Mouse (Mus musculus): ENCODE measurements around the gene Lmnb2.

The Lmnb2 gene

DNA sequence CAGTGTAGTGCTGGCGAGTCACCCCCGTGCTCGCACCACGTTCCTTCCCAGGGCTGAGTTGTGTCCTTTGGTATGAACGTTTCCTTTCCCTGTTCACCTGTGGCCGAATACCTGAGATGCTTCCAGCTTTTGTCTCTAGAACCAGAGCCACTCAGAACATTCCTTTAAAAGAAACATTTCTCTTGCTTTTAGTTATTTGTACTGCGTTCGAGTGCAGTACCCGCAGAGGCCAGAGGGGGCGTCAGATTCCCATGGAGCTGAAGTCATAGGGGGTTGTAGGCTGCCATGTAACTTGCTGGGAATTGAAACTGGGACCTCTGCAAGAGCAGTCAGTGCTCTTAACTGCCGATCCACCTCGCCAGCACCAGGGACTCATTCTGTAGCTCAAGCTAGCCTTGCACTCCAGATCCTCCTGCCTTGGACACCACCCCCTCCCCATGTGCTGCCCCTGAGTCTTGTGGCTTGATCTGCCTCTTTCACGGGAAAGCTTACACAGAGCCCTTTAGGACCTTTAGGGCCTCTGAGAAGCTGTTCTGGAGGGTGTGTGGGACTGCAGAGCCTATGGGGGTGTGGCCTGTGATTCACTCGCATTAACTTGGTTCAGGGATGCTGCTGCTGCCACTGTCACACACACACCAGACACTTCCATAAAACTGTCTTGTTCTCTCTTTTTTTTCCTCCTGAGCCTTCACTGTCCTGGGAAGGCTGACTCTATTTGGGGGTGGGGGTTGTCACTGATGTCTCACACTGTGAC is 28.8 kb upstream of the Lmnb2 start:
- DNase-seq = no peak

DNA sequence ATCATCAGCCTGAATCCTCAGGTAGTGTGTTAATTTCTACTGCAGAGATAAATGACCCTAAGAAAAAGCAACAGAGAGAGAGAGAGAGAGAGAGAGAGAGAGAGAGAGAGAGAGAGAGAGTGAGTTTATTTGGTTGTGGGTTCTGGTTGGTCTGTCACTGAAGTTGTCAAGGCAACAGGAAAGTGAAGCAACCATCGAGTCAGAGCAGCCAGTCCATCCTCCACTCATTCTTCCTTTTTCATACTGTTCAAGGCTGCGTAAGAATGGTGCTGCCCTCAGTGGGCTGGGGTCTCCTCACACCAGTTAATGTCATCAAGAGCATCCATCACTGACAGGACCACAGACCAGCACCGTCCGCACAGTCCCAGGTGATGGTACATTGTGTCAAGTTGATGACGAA is 26.2 kb upstream of the Lmnb2 start:
- DNase-seq = no peak

DNA sequence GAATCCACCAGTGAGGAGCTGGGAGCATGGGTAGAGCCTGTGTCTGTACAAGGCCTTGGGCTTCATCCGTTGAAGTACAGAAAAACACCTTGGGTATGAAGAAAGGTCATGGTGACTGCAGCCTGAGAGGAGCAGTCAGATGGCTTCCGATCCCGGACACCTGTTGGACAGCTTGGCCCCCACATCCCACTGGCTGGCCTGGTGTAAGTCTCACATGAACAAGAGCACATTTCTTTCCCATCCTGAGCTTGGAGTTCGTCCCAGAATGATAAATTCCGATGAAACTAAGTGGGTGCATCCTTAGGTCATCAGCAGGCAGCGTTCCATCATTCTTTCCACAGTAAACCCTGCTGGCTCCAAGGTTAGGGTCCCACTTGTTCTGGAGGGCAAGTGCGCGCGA is 25.7 kb upstream of the Lmnb2 start:
- no peak for DNase-seq

DNA sequence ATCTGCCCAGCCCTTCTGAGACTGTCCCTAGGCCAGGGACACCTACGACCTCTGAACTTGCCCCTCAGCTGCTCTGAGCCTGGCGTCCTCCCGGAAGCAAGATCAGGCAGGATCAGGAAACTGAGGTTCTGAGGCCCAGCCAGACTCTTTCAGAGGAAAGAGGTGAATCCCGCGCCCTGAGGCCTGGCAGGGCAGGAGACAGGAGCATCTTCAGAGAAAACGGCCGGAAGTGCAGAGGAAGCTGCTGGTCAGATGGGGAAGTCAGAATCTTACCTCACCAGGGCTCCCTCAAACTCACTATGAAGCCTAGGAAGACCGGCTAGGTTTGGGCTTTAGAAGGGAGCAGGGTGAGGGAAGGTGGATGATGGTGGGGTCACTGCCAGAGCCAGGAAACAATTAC is 24.9 kb upstream of the Lmnb2 start:
- no peak for DNase-seq

DNA sequence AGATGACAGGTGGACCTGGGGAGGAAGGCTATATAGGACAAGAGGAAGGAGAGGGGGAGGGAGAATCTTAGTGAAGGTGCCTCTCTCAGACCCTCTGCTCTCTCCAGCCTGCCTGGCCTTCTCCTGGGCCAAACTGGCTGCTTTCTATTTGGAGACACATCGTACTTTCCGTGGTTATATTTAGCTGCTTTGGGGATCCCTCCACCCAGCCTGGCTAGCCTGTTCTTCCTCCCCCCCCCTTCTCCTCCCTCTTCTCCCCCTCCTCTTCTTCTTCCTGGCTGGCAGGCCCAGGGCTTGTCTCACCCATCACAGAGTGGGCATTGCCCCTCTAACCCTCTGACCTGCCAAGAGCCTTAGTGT is 22.9 kb upstream of the Lmnb2 start:
- no peak for DNase-seq

DNA sequence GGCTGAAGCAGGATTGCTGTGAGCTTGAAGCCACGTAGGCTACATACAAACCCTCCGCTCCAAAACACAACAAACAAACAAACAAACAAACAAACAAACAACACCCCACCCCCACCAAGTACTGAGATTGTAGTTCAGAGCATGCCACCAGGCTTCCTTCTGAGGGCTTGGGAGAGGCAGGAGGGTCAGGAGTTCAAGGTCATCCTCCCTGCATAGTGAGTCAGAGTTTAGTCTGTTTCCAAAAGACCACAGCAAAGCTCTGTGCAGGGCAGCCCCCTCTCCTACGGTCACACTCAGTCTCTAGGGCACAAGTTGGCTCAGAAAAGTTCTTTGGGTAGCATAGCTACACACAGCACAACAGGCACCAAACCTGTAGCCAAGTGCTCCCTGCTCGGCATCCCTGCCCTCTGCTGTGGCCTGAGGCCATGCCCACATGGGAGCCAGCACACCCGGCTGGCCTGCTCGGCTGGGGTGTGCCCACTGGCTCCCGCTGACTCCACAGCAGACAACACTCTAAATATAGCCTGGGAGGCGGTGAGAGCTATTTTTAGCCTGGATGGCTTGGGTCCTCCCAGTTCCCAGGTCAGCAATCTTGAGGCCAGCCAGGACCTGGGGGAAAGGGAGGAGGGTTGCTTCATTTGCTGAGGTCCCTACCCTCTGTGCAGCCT is 22.4 kb upstream of the Lmnb2 start:
- no peak for DNase-seq

DNA sequence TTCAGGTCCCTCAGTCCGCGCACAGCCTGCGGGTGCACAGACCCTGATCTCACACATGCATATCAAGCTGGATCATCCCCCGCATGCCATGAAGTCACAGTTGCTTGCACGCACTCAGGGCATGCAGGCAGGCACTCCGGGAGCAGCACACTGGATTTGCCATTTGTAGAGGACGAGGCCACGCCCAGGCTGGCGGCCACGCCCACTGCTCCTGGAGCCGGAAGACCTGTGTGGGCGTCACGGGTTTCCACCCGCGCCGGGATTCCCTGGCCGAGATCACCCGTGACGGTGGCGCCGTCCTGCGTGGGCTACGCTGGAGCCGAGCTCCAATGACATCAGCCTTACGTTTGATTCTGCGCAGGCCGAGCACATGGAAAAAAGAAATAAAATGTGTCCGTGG is 21.6 kb upstream of the Lmnb2 start:
- peak; percentile 65 to 81 for DNase-seq

DNA sequence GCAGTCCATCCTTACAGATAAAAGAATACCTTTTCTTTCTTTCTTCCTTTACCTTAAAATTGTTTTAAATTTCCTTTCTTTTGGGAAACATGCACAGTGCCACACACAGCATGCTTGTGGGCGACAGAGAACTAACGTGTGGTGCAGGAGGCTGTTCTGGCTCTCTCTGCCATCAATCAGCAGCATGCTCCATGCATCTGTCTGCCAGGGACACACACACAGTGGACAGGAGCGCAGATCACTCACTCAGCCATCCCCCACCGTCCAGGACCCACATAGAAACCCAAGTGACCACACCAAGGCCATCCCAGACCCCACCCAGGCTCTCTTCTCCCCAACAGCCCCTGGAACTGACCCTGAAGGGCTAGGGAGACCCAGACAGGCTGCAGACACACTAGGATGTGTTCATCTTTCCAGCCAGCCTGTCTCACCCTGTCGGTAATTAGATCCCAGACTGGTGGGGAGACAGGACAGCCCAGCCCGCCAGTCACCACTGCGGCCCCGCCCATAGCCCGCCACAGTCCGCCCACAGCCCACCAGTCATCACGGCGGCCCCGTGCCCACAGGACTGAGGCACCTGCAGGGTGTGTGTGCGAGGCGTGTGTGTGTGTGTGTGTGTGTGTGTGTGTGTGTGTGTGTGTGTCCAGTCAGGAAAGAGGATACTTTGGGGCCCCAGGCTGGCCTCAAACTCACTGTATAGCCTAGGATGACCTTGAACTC is 20.9 kb upstream of the Lmnb2 start:
- no peak for DNase-seq

DNA sequence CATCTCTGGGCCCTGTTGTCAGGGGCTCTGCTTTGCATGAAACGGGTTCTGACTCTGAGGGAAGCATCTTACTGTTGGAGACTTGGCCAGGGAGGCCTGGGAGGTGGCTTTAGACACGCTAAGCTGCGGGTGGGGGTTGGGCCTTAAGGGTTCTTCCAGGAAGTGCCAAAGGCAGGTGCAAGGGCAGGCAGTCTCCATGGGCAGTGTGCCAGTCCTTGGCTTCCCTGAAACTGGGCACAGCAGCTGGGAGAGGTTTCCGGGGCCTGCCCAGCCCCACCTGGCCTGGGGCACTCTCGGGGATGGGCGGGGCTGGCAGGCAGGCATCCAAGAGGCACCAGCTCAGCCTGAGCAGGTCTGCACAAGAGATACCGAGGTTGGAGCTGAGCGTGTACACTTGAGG is 19.6 kb upstream of the Lmnb2 start:
- peak in 1 of 2 experiments; percentile 31 for DNase-seq

DNA sequence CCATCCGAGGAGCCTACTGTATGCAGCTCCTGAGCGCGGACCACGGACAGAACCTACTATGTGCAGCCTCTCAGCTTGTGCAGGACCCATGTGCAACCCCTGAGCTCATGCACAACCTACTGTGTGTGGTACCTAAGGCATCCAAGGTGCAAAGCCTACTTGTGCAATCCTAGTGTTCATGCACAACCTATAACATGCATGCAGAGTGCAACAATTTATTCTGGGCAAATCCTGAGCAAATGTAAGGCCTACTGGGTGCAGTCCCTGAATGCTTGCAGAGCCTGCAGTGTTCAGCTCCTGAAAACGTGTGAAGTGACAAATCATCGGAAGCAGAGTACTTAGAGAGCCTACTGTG is 18.7 kb upstream of the Lmnb2 start:
- DNase-seq = no peak

DNA sequence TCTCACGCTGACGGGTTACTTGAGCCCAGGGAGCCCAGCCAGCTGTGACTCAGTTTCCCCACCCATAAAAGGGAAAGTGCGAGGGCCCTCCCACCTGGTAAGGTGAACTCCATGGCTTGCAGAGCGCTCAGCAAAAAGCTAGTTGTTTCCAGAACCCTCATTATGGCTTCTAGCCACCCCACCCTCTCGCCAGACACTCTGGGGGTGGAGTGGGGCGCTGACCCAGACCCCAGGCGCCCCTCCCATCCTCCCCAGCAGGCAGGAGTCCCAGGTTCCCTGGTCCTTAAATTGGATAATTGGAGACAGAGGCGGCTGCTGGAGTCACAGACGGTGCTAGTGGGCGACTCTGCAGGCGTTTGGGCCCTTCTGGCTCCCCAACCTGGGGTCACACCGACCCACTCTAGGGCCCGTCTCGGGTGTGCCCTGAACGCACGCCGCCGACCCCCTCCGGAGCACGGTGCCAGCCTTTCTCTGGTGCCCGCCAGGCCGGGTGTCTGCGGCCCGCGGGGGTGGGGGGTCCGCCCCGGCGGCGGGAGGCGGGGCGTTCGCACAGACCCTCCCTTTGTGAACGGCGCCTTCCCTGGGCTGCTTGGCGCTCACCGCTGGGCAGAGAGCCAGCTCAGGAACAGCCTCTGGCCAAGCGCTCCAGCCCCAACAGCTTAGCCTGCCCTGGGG is 18.2 kb upstream of the Lmnb2 start:
- no peak for DNase-seq

DNA sequence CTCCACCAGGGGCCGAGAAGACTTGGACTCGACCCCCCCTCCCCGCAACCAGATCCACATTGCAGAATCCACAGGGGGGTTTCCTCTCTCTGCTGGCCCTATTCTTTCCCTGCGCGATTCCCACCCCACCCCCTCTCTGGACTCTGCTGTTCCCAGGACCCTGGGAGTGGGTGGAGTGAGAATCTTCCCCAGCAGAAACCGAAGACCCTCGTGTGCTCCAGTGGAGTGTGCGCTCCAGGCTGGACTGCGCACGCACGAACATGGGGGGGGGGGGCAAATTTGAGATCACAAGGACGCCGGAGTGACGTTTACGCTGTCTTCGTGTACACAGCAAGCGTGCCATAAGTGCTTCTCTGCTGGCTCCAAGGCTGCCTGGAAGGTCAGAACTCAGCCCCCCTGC is 17.7 kb upstream of the Lmnb2 start:
- DNase-seq = no peak

DNA sequence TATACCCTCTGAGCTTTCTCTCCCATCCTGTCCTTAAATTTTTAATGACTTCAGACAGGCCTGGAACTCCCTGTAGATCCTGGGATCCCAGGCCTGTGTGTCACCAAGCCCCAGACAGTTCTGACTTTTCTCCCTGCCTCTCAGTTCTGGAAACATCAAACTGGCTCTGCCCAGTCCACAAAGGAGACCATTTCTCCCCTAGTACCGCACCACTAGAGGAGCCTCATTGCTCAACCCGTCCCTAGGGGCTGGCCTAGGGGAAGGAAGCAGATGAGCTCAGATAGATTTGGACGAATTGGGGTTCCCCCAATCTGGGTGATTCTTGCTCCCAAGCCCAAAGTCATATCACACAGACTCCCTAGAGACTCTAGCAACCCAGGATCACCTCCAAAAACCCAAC is 17.2 kb upstream of the Lmnb2 start:
- DNase-seq = no peak

DNA sequence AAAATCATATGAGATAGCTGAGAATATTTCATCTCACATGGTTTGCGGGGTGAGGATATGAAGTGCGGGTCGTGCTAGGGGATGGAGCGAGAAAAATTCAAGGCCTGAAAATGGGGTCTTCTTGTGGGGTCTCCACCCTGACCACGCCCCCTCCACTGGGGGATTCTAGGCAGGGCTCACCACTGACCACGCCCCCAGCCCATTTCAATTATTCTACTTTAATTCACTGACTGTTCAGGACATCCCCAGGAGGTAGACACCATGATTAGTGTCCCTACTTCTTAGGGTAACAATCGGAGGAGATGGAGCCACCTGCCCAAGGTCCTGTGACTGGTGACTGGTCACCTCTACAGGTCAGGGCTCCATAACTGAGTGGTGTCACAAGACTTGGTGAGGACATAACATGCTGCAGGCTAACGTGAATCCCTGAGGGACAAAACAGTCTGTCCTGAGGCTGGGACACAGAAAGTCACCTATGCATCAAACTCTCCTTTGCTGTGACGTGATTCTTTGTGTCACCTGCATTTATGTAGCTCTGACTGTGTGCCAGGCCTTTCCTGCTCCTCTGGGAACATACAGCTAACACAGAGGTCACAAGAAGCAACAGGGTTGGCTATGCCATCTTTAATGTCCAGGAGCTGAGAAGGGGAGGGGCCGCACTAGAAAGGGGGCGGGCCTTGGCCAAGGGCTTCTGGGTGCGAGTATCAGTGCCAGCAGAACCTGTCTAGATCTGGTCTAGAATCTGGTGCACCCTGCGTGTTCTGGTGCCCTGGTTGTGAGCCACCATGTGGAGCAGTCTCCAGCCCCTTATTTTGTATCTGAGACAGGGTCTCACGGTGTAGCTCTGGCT is 16.3 kb upstream of the Lmnb2 start:
- DNase-seq = no peak

DNA sequence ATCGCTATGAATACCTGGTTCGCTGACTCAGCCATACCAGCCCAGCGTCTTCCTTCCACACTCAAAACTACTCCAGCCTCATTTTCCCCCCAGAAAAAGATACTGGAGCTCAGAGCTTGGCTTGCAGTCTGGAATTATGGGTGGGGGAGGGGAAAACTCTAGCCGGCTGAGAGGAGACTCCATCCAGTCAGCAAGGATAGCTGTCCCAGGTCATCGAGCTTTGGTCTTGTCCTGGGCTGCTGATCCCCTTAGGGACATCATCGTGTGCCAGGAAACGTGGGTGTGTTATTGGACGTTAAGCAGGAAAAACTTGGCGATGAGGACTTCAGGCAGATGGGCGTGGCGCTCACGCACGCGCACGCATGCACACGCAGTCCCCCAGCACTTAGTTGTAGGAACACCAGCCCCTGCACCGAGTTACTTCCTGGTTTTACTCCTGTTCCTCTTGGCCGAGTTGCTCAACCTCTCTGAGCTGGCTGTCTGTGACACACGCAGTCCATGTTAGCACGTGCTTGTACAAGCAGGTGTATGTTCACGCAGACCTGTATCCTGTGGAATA is 15.5 kb upstream of the Lmnb2 start:
- DNase-seq = peak; percentile 32 to 49

DNA sequence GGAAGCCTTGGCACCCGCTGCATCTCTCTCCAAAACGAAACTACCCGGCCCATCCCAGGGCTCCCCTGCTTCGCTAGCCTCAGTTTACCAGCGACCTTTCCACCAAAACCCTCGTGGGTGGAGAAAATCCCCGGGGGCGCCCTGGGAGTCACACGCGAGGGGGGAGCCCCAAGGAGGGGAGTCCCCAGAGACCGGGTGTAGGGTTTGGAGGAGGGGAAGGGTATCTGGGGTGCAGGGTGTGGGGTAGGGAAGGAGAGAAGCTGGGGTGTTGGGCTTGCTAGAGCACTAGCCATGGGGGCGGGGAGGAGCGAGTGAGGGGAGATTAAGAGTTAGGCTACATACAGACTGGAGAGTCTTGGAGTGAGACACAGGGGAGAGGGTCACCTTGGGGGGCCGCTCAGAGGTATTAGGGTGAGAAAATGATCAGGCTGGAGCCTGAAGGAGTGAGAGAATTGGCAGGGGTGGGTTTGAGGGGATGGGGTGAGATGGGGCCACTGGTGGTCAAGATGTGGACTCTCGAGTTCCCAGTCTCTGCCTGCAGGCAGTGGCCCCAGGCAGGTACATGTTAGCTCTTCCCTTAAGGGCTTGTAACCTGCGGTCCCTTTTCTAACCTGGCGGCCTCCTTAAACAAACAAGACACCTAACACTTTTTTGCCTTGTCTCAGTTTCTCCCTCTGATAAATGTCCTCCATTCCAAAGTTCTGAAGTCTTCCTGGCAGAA is 14.8 kb upstream of the Lmnb2 start:
- no peak for DNase-seq

DNA sequence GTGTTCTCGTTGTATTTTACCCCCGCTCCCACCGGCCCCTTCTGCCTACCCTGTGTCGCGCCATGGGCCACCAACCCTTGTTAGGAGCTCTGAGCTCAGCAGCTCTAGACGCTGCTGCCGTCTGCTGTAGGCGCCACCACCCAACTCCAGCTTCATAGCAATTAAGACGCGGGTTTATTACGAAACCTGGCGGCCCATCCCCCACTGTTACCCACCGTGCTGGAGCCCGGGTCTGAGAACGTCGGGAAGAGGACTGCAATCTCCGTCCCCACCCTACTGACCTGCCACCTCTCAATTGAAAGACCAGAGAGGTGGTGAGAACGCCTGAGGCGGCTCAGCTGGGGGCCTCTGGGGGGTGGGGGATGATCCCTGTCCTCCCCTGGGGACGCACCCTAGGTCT is 14.2 kb upstream of the Lmnb2 start:
- no peak for DNase-seq

DNA sequence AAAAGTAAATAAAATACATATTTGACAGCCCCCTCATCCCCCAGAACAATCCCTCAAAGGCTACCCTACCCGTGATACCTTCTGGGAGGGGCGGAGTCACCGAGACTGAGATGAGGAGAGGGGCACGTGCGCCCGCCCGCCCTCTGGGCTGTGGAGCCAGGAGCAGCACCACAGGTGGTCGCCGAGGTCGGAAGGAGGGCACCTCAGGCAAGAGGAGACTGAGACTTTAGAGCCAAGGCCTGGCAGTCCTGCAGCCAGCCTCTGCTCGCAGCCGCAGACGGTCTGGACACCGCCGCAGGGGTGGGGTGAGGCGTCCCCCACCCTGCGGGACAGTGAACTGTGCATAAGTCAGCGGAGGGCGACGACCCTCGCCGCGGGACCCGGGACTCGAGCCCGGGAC is 13.7 kb upstream of the Lmnb2 start:
- no peak for DNase-seq

DNA sequence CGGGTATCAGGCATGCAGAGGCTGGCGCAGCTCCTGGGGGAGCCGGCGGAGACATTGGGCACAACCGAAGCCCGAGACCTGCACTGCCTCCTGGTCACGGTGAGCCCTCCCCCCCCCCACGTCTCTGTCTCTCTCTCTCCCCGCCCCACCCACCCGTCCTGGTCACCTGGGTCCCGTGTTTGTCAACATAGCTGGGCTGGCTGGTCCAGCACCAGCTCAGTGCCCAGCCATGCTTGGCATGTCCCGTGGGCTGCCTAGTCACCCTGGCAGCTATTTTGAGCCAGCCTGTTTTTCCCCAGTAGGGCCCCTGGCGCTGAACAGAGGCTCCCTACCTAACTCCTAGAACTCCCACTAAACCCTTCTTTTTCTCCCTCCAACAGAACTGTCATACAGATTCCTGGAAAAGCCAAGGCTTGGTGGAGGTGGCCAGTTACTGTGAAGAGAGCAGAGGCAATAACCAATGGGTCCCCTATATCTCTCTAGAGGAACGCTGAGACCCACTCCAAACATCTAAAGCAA is 13.2 kb upstream of the Lmnb2 start:
- no peak for DNase-seq

DNA sequence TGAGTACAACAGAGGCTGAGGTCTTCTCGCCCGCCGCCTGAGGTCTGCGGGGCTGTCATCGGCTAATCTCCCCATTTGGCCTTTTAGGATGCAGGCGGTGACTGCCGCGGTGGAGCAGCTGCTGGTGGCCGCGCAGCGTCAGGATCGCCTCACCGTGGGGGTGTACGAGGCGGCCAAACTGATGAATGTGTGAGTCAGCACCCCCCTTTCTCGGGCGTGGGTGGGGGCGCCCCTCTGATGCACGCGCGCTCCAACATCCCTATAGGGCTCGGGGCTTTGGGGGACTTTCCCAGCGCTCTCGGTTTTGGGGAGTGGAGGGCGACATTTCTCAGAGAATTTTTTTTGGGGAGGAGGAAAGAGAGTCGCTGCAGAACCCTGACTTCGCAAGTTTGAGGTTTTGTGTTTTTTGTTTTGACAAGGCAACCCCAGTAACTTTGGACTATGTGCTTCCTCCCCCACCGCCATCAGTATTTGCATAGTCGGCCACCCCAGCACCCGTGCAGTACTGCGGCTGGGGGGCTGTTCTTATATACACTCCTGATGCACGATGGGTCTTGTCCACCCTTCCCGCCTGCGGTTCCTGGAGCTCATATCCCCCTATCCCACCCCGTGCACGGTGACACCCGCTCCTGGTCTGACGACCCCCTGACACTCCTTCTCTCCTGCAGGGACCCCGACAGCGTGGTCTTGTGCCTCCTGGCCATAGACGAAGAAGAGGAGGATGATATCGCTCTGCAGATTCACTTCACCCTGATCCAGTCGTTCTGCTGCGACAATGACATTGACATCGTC is 12.5 kb upstream of the Lmnb2 start:
- peak; percentile 45 to 62 for DNase-seq

Measured in spleen, adult 18-20 months (tissue).